Mouse (Mus musculus) cerebellum, adult 18-20 months (tissue): Measurements from ENCODE around the gene Olfr741.

Experiments used
- DNase-seq, 2 experiments: peaks; one replicate each; pipeline ENCODE4 v3.0.0; 2021

Olfr741 gene

GRCm38 (mm10) chr14:50472438-50472837 lies at the start of gene Olfr741:
Gene Olfr741 (plus strand): TSS chr14:50472738.
- DNase-seq, result no peak

DNA sequence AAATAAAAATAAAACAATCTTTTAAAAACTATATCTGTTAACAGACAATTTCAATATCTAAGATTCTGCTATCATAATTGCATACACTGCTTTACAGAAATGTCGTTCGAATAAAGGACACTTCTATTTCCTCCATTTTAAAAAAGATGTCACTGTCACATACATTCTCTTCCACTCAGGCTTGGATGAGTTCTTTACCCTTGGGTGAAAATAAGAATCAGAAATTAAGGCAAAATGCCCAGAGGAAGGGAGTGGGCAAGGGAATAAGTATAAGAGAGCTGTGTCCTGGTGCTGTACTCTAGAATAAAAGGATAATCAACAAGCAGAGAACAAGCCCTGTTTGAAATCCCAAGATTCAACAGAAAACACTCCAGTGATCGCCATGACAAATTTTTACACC lies 27.3 kb upstream of the Olfr741 start, which contains the start of gene Olfr740:
TSS of gene Olfr740 (plus strand) at position 301 of the 400 bp plus-strand sequence.
- DNase-seq, result no peak

GRCm38 (mm10) chr14:50478406-50478805 lies 5.9 kb downstream of the Olfr741 start:
- DNase-seq, result no peak

GRCm38 (mm10) chr14:50503300-50503699 lies 30.8 kb downstream of the Olfr741 start, which contains the start of gene Olfr742:
Gene Olfr742 (plus strand): TSS chr14:50503600.
- no peak for DNase-seq

- no peak for DNase-seq
These were observed 49.0 kb downstream of the Olfr741 start, which contains the start of gene Olfr743 for GRCm38 (mm10) chr14:50521539-50521938. Gene Olfr743 (plus strand): TSS chr14:50521839.
